Mouse (Mus musculus) cerebellum, adult 9-11 months (tissue): Measurements from ENCODE around the gene Cftr.

ENCODE experiments used
- DNase-seq: peaks from one replicate; pipeline ENCODE4 v3.0.0; 2022

The Cftr gene

GRCm38 (mm10) chr6:18170311-18170922 is at the start of gene Cftr:
Gene Cftr (plus strand): TSS chr6:18170687.
- DNase-seq, result no peak

GRCm38 (mm10) chr6:18127206-18127983 is 43.1 kb upstream of the Cftr start:
- no peak for DNase-seq

GRCm38 (mm10) chr6:18128059-18128458 is 42.4 kb upstream of the Cftr start:
- DNase-seq, result no peak

GRCm38 (mm10) chr6:18135246-18135645 is 35.2 kb upstream of the Cftr start:
- no peak for DNase-seq

- DNase-seq, result no peak
These were observed 17.5 kb upstream of the Cftr start for GRCm38 (mm10) chr6:18153031-18153430.

GRCm38 (mm10) chr6:18169618-18170017 is 869 bp upstream of the Cftr start:
- no peak for DNase-seq

GRCm38 (mm10) chr6:18171614-18172013 is 1.1 kb downstream of the Cftr start:
- DNase-seq, result no peak

GRCm38 (mm10) chr6:18177509-18177908 is 7.0 kb downstream of the Cftr start:
- DNase-seq, result no peak

GRCm38 (mm10) chr6:18180665-18181064 is 10.2 kb downstream of the Cftr start:
- no peak for DNase-seq

- DNase-seq, result no peak
These were observed 12.4 kb downstream of the Cftr start for GRCm38 (mm10) chr6:18182903-18183302.

- no peak for DNase-seq
These were observed 50.2 kb downstream of the Cftr start for GRCm38 (mm10) chr6:18220691-18221090.

- DNase-seq, result no peak
These were observed 52.7 kb downstream of the Cftr start for GRCm38 (mm10) chr6:18223206-18223605.

GRCm38 (mm10) chr6:18225157-18225556 is 54.7 kb downstream of the Cftr start:
- DNase-seq, result no peak

- no peak for DNase-seq
These were observed 76.0 kb downstream of the Cftr start for GRCm38 (mm10) chr6:18246495-18246894.

GRCm38 (mm10) chr6:18247891-18248463 is 77.5 kb downstream of the Cftr start:
- DNase-seq, result no peak

GRCm38 (mm10) chr6:18248464-18248863 is 78.0 kb downstream of the Cftr start:
- DNase-seq, result no peak

GRCm38 (mm10) chr6:18254586-18254985 is 84.1 kb downstream of the Cftr start:
- DNase-seq, result no peak

- no peak for DNase-seq
These were observed 100.5 kb downstream of the Cftr start for GRCm38 (mm10) chr6:18270983-18271382.

GRCm38 (mm10) chr6:18300781-18301180 is 130.3 kb downstream of the Cftr start:
- no peak for DNase-seq

GRCm38 (mm10) chr6:18302105-18302504 is 131.6 kb downstream of the Cftr start:
- no peak for DNase-seq

- no peak for DNase-seq
These were observed 132.7 kb downstream of the Cftr start for GRCm38 (mm10) chr6:18303228-18303627.

GRCm38 (mm10) chr6:18305130-18305529 is 134.6 kb downstream of the Cftr start:
- no peak for DNase-seq

GRCm38 (mm10) chr6:18310983-18311382 is 140.5 kb downstream of the Cftr start:
- no peak for DNase-seq

GRCm38 (mm10) chr6:18314365-18314943 is 144.0 kb downstream of the Cftr start:
- DNase-seq, result no peak
